13 mouse cellular contexts compared by ENCODE assay signal in the genomic region with DNA sequence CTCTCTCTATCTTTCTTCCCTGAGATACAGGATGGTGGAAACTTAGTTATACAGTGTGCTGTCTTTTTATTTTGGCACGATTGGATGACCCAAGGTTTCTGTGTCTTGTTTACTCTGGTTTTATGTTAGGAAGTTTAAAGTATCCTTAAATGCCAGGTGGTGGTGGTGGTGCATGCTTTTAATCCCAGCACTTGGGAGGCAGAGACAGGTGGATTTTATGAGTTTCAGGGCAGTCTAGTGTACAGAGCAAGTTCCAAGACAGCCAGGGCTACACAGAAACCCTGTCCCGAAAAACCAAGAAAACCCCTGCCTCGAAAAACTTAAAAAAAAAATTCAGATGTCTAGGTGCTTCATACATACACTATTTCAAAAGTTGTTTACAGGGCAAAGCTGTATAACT. TPM values are rescaled to one million over a fixed set of nuclear protein-coding genes. Genes with fewer than 3 reads are reported as not detected.
DNase-seq lines count a peak whose midpoint lies in the region; ATAC-seq and TF ChIP-seq lines count a peak whose summit lies in the region.
"Had no signal": no experiment of that assay in that cellular context is flagged by ENCODE, and none has a peak within 500 bp of the region (broad histone marks: within the 10 kb centered on the region; RNA-seq: fewer than 3 reads in every experiment).

No protein-coding gene starts in this region.

- TF ChIP-seq EP300 in lung, postnatal 0 days (IDR thresholded peaks at IDR 0.05) = no peak

- no peak for DNase-seq in heart, adult 18-20 months
- no peak for DNase-seq in kidney, postnatal 4 days
- DNase-seq in lung, postnatal 0 days (ENCODE audit: low spot score) = no peak
- no peak for DNase-seq in lung, adult 18-20 months
- DNase-seq in ovary, postnatal 10 days (ENCODE audit: low spot score) = no peak
- DNase-seq: spleen, adult 18-20 months had no signal

- no peak for ATAC-seq in heart, embryonic 13.5 days (ENCODE audit: extremely low read depth, insufficient number of reproducible peaks, low FRiP score, low TSS enrichment)
- ATAC-seq in kidney, embryonic 16.5 days (ENCODE audit: low FRiP score, low TSS enrichment) = no peak
- ATAC-seq in lung, postnatal 0 days = no peak
- ATAC-seq: midbrain, embryonic 13.5 days had no signal

- no peak overlapping the region for H3K4me3 ChIP-seq in heart, embryonic 13.5 days
- H3K4me3 ChIP-seq in kidney, embryonic 16.5 days (ENCODE audit: low read length) = no peak overlapping the region
- no peak overlapping the region for H3K4me3 ChIP-seq in lung, postnatal 0 days (ENCODE audit: low read depth, low read length)
- H3K4me3 ChIP-seq: hindbrain, embryonic 10.5 days; left cerebral cortex, adult 2 months; limb, embryonic 12.5 days; midbrain, embryonic 13.5 days had no signal

- no peak overlapping the region for H3K9ac ChIP-seq in heart, embryonic 13.5 days
- no peak overlapping the region for H3K9ac ChIP-seq in kidney, embryonic 16.5 days (replicated peaks; ENCODE audit: low read length)
- H3K9ac ChIP-seq in lung, postnatal 0 days (replicated peaks; ENCODE audit: low read depth) = no peak overlapping the region
- H3K9ac ChIP-seq: limb, embryonic 12.5 days; midbrain, embryonic 13.5 days had no signal

- H3K27me3 ChIP-seq in heart, embryonic 13.5 days (replicated peaks) = no peaks in the 10 kb centered on the region
- no peaks in the 10 kb centered on the region for H3K27me3 ChIP-seq in kidney, embryonic 16.5 days (ENCODE audit: insufficient read depth, low read length)
- H3K27me3 ChIP-seq in lung, postnatal 0 days (replicated peaks; ENCODE audit: insufficient read depth, low read length) = no peaks in the 10 kb centered on the region
- H3K27me3 ChIP-seq: limb, embryonic 12.5 days; midbrain, embryonic 13.5 days had no signal

- H3K4me2 ChIP-seq in heart, embryonic 13.5 days = no peak overlapping the region
- no peak overlapping the region for H3K4me2 ChIP-seq in kidney, embryonic 16.5 days (replicated peaks; ENCODE audit: low read depth, low read length)
- no peak overlapping the region for H3K4me2 ChIP-seq in lung, postnatal 0 days (replicated peaks; ENCODE audit: low read depth, low read length)
- H3K4me2 ChIP-seq: limb, embryonic 12.5 days; midbrain, embryonic 13.5 days had no signal

- WGBS in heart, embryonic 13.5 days = 78% methylated on average over 3 of the region's 3 CpGs
- WGBS in kidney, embryonic 16.5 days = 69% methylated on average over 3 of the region's 3 CpGs
- 65% methylated on average over 3 of the region's 3 CpGs for WGBS in lung, postnatal 0 days

- peak overlapping the region; percentile 96 for H3K27ac ChIP-seq in heart, embryonic 13.5 days (replicated peaks)
- H3K27ac ChIP-seq in kidney, embryonic 16.5 days (ENCODE audit: low read length) = peak overlapping the region; percentile 91; the same call in 1 of the 2 replicates
- peak overlapping the region; percentile 94 for H3K27ac ChIP-seq in lung, postnatal 0 days (ENCODE audit: low read length)
- H3K27ac ChIP-seq: hindbrain, embryonic 10.5 days; limb, embryonic 12.5 days; midbrain, embryonic 13.5 days had no signal

- peaks cover 75% of the 10 kb centered on the region for H3K4me1 ChIP-seq in heart, embryonic 13.5 days
- peaks cover 24% of the 10 kb centered on the region for H3K4me1 ChIP-seq in kidney, embryonic 16.5 days (ENCODE audit: insufficient read depth, low read length)
- H3K4me1 ChIP-seq in lung, postnatal 0 days (ENCODE audit: insufficient read depth, low read depth, low read length) = peaks cover 35% of the 10 kb centered on the region; the same call in 1 of the 2 replicates

- H3K36me3 ChIP-seq in heart, embryonic 13.5 days = peaks cover 20% of the 10 kb centered on the region
- no peaks in the 10 kb centered on the region for H3K36me3 ChIP-seq in kidney, embryonic 16.5 days (ENCODE audit: insufficient read depth, low read length)
- no peaks in the 10 kb centered on the region for H3K36me3 ChIP-seq in lung, postnatal 0 days (ENCODE audit: insufficient read depth, low read length)

- no peak for TF ChIP-seq CTCF in lung, postnatal 0 days (IDR thresholded peaks at IDR 0.05)

- no peaks in the 10 kb centered on the region for H3K9me3 ChIP-seq in heart, embryonic 13.5 days
- H3K9me3 ChIP-seq in kidney, embryonic 16.5 days (ENCODE audit: low read length) = no peaks in the 10 kb centered on the region
- no peaks in the 10 kb centered on the region for H3K9me3 ChIP-seq in lung, postnatal 0 days (ENCODE audit: low read length)
- H3K9me3 ChIP-seq: G1E; hindbrain, embryonic 10.5 days; limb, embryonic 12.5 days; midbrain, embryonic 13.5 days had no signal

RNA-seq across cellular contexts. Expression of a gene that starts 25.9 kb away (rescaled TPM):
- 20.0 and 20.4 TPM in 2 replicates for polyA plus RNA-seq in heart, embryonic 13.5 days (2015; fragmentation: Nextera tagmentation; extraction: Ambion mirVana)
- total RNA-seq in heart, adult 18-20 months (2021) = 10 to 100 TPM; 35.1 to 46.8 TPM
- 33.8 and 35.3 TPM in 2 replicates for polyA plus RNA-seq in kidney, embryonic 16.5 days (2015; fragmentation: Nextera tagmentation; extraction: Ambion mirVana)
- 24.3 and 25.5 TPM in 2 replicates for polyA plus RNA-seq in lung, postnatal 0 days (2015; fragmentation: Nextera tagmentation; extraction: Ambion mirVana)
